Mouse (Mus musculus) lung, embryonic 14.5 days (tissue): ENCODE measurements around the gene Ppfibp1. TPM values are rescaled to one million over a fixed set of nuclear protein-coding genes. Genes with fewer than 3 reads are reported as not detected.
A peak's percentile ranks its signal among the peaks of the same experiment; 100 is the strongest.

Experiments
- ATAC-seq: fragments of 200-750 bp; cut with Nextera tagmentation; 2 replicates; pipeline ENCODE4 v1.8.0; 2017; ENCODE audit warnings: mild to moderate bottlenecking, moderate TSS enrichment, moderate library complexity; ENCODE audit not compliant: insufficient read depth
- DNase-seq: peaks from one replicate; pipeline ENCODE4 v3.0.0-alpha.2; 2015
- H3K27ac ChIP-seq: fragments of 300-500 bp; sonication (generic); 2 replicates; pipeline ENCODE4 v1.5.1; 2014; ENCODE audit warnings: low read depth, mild to moderate bottlenecking, moderate library complexity
- H3K27me3 ChIP-seq: fragments of 300-500 bp; sonication (generic); 2 replicates; pipeline ENCODE4 v1.6.1; 2014; ENCODE audit warnings: low read length, control low read depth; ENCODE audit not compliant: insufficient read depth
- H3K36me3 ChIP-seq: fragments of 300-500 bp; sonication (generic); 2 replicates; pipeline ENCODE4 v1.6.1; 2014; ENCODE audit warnings: control low read depth; ENCODE audit not compliant: insufficient read depth
- H3K4me1 ChIP-seq: fragments of 300-500 bp; sonication (generic); 2 replicates; pipeline ENCODE4 v1.6.1; 2014; ENCODE audit warnings: antibody characterized with exemption, control low read depth; ENCODE audit not compliant: insufficient read depth
- H3K4me2 ChIP-seq: fragments of 300-500 bp; sonication (generic); 2 replicates; pipeline ENCODE4 v1.6.1; 2014; ENCODE audit warnings: mild to moderate bottlenecking
- H3K4me3 ChIP-seq: fragments of 300-500 bp; sonication (generic); 2 replicates; pipeline ENCODE4 v1.5.1; 2014; ENCODE audit warnings: low read depth, low read length
- H3K9ac ChIP-seq: fragments of 300-500 bp; sonication (generic); 2 replicates; pipeline ENCODE4 v1.6.1; 2014
- H3K9me3 ChIP-seq: fragments of 300-500 bp; sonication (generic); 2 replicates; pipeline ENCODE4 v1.6.1; 2016; ENCODE audit warnings: low read depth, low read length, control low read depth
- CTCF ChIP-seq: IDR thresholded peaks from 2 replicates; pipeline ENCODE4 v1.5.1; 2016; ENCODE audit warnings: antibody characterized with exemption, low read depth
- WGBS: fragments of 180-500 bp; shearing (Covaris S2); extraction: QIAGEN DNeasy Blood & Tissue Kit; methylation state at CpG from one replicate; pipeline ENCODE4 v1.1.7; 2014; 5-methylcytosine and 5-hydroxymethylcytosine counted together
- polyA plus RNA-seq: library from polyadenylated mRNA; unstranded; fragments of >200 nt; fragmentation: Nextera tagmentation; extraction: Ambion mirVana; gene quantifications from 2 replicates; pipeline ENCODE4 v1.2.1, GENCODE M21; 2014

The Ppfibp1 gene
- polyA plus RNA-seq, 1 experiment from 2014 or later = 52.5 TPM

GRCm38 (mm10) chr6:146880296-146880695 lies 8.0 kb upstream of the Ppfibp1 start:
- Histone ChIP-seq H3K4me2 (no peak overlapping the region), H3K27me3 (no peaks in the 10 kb centered on the region), H3K9ac (no peak overlapping the region), H3K36me3 (no peaks in the 10 kb centered on the region), H3K9me3 (no peaks in the 10 kb centered on the region; the same call in 1 of the 2 replicates), H3K4me1 (peaks cover 6% of the 10 kb centered on the region; the same call in 1 of the 2 replicates), H3K27ac (no peak overlapping the region), H3K4me3 (no peak overlapping the region)
- TF ChIP-seq CTCF = no peak
- DNase-seq (no peak), ATAC-seq (no peak)
- WGBS = 66% methylated on average over 4 of the region's 4 CpGs

GRCm38 (mm10) chr6:146881896-146882770 lies 6.2 kb upstream of the Ppfibp1 start:
- H3K9me3 ChIP-seq = no peaks in the 10 kb centered on the region; the same call in 1 of the 2 replicates
- H3K9ac ChIP-seq = no peak overlapping the region
- TF ChIP-seq CTCF = no peak
- H3K4me2 ChIP-seq = no peak overlapping the region
- WGBS = 42% methylated on average over 13 of the region's 13 CpGs
- no peak overlapping the region for H3K4me3 ChIP-seq
- H3K27ac ChIP-seq = no peak overlapping the region
- no peak for ATAC-seq
- no peak for DNase-seq
- H3K4me1 ChIP-seq = peaks cover 6% of the 10 kb centered on the region; the same call in 1 of the 2 replicates
- no peaks in the 10 kb centered on the region for H3K27me3 ChIP-seq
- no peaks in the 10 kb centered on the region for H3K36me3 ChIP-seq

DNA sequence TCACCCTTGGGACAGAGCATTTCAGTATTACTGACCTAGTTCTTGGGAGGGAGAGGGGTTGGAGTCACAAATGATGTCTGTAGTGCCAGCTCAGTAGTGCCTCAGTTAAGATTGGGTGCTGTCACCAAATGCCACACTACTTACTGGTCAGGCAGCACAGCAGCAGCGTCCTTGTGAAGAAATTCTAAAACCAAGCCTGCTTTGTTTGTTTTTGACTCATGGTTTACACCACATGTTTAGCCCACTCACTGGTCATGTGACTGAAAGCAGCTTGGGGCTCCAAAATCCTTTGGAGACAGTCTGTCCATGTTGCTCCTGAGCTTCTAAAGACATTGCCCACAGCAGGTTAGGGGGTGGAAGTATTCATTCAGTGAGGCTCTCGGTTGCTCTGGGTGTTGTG lies 4.9 kb upstream of the Ppfibp1 start:
- Histone ChIP-seq H3K36me3 (no peaks in the 10 kb centered on the region), H3K4me2 (no peak overlapping the region), H3K9ac (no peak overlapping the region), H3K27me3 (no peaks in the 10 kb centered on the region), H3K9me3 (no peaks in the 10 kb centered on the region), H3K4me3 (no peak overlapping the region), H3K27ac (no peak overlapping the region), H3K4me1 (peaks cover 6% of the 10 kb centered on the region; the same call in 1 of the 2 replicates)
- TF ChIP-seq CTCF = no peak
- no peak for DNase-seq
- no peak for ATAC-seq
- WGBS = 52% methylated on average over 2 of the region's 2 CpGs

DNA sequence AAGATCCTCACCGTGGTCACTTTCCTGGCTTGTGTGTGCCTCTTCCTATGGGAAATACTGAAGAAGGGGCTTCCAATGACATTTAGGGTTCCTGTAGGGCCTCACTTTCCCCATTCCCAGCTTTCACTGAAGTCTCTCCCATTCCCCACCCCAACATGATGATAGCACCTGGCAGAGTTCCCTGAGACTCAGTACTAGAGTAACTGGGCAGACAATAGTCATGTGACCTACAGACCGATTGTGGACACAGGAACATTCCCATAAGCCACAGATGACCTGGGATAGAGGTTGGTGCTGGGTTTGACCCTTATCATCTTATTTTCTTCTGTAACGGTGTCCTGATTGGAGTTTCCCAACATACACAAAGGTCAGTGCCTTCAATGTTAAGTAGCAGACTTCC lies 4.1 kb upstream of the Ppfibp1 start:
- peaks cover 7% of the 10 kb centered on the region for H3K4me1 ChIP-seq
- whole genome bisulfite sequencing = 82% methylated on average over 3 of the region's 3 CpGs
- H3K9me3 ChIP-seq = no peaks in the 10 kb centered on the region
- H3K9ac ChIP-seq = no peak overlapping the region
- H3K27me3 ChIP-seq = no peaks in the 10 kb centered on the region
- H3K4me2 ChIP-seq = no peak overlapping the region
- H3K4me3 ChIP-seq = no peak overlapping the region
- TF ChIP-seq CTCF = no peak
- no peaks in the 10 kb centered on the region for H3K36me3 ChIP-seq
- DNase-seq (no peak), ATAC-seq (no peak)
- no peak overlapping the region for H3K27ac ChIP-seq

- peak; percentile 61 for DNase-seq
- Histone ChIP-seq H3K4me3 (no peak overlapping the region), H3K27me3 (no peaks in the 10 kb centered on the region), H3K36me3 (no peaks in the 10 kb centered on the region), H3K4me2 (no peak overlapping the region), H3K9me3 (no peaks in the 10 kb centered on the region), H3K9ac (no peak overlapping the region), H3K27ac (peak overlapping the region; percentile 4; the same call in 1 of the 2 replicates), H3K4me1 (peaks cover 13% of the 10 kb centered on the region)
- 15% methylated on average over 4 of the region's 4 CpGs for WGBS
- no peak for ATAC-seq
- no peak for TF ChIP-seq CTCF
Measured at GRCm38 (mm10) chr6:146884851-146885250, 3.4 kb upstream of the Ppfibp1 start.

DNA sequence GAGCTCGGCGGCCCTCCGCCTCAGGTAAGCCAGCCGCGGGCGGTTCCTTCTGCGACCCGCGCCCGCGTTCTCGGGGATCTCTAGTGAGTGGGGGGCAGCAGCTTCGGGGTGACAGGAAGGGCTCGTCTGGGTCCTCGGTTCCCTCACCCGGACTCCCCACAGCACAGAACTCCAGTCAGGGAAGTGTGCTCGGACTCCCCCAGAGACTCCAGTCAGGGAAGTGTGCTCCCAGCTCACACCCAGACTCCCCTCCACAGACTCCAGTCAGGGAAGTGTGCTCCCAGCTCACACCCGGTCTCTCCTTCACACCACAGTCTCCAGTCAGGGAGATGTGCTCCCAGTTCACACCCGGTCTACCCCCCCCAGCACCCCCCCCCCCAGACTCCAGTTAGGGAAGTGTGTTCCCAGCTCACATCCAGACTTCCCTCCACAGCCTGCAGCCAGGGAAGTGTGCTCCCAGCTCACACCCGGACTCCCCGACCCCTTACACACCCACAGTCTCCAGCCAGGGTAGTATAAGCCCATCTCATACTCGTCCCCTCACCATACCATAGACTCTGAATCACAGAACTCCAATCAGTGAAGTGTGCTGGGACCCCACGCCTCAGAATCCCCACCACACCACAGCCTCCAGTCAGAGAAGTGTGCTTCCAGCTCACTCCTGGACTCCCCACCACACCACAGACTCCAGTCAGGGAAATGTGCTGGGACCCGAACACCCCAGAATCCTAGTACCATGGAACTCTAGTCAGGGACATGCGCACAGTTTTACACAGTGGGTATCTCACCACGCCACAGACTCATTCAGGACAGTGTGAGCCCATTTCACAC lies 588 bp downstream of the Ppfibp1 start:
- Histone ChIP-seq H3K4me1 (peaks cover 18% of the 10 kb centered on the region), H3K9ac (peak overlapping the region; percentile 89), H3K4me2 (peak overlapping the region; percentile 82), H3K36me3 (no peaks in the 10 kb centered on the region), H3K4me3 (peak overlapping the region; percentile 78), H3K27ac (peak overlapping the region; percentile 82), H3K9me3 (no peaks in the 10 kb centered on the region), H3K27me3 (no peaks in the 10 kb centered on the region)
- DNase-seq (peak; percentile 62), ATAC-seq (peak; percentile 75)
- WGBS = 8% methylated on average over 26 of the region's 26 CpGs
- no peak for TF ChIP-seq CTCF

DNA sequence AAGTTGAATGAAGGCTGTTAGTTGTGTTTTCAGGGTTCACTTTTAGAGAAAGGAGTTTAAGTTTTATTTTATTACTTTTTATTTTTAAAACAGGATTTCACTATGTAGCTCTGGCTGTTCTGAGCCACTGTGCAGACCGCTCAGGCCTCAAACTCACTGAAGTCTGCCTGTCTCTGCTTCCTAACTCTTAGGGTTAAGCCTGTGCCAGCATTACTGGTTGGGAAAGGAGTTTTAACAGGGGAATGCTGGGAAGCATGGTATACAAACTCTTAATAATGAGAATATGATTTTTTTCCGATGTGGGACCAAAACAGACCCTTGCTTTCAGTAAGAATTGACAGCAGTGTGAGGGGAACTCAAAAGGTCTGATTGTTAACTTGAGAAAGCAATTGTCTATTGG lies 1.9 kb downstream of the Ppfibp1 start:
- no peak for TF ChIP-seq CTCF
- Histone ChIP-seq H3K27me3 (no peaks in the 10 kb centered on the region), H3K4me1 (peaks cover 12% of the 10 kb centered on the region), H3K4me3 (peak overlapping the region; percentile 78; the same call in 1 of the 2 replicates), H3K27ac (peak overlapping the region; percentile 47; the same call in 1 of the 2 replicates), H3K9ac (peak overlapping the region; percentile 32; the same call in 1 of the 2 replicates), H3K4me2 (peak overlapping the region; percentile 82), H3K36me3 (no peaks in the 10 kb centered on the region), H3K9me3 (no peaks in the 10 kb centered on the region)
- no peak for DNase-seq
- 60% methylated on average over 2 of the region's 2 CpGs for WGBS
- no peak for ATAC-seq
